Mouse (Mus musculus) ES-E14 (cell line): ENCODE measurements around the gene Rad51b. TPM values are rescaled to one million over a fixed set of nuclear protein-coding genes. Genes with fewer than 3 reads are reported as not detected.

Experiments used
- DNase-seq: peaks from one replicate; pipeline ENCODE4 v3.0.0-alpha.2; 2013; ENCODE audit warnings: low read depth, low spot score
- H3K27ac ChIP-seq: 2 replicates; pipeline ENCODE4 v1.5.1; 2012; ENCODE audit warnings: low read depth, mild to moderate bottlenecking, low read length, moderate library complexity, mixed read lengths; ENCODE audit not compliant: poor library complexity, insufficient read depth, severe bottlenecking
- H3K36me3 ChIP-seq: 2 replicates; pipeline ENCODE4 v1.6.1; 2012; ENCODE audit warnings: mild to moderate bottlenecking, low read length, moderate library complexity, mixed read lengths; ENCODE audit not compliant: control insufficient read depth, poor library complexity, insufficient read depth, severe bottlenecking
- H3K4me1 ChIP-seq, 2 experiments: fragments of 150-350 bp in 1 of 2; sonication (generic) in 1 of 2; 2 replicates each; pipeline ENCODE4 v1.6.1; 2012; ENCODE audit warnings: low read length in 2 of 2, mild to moderate bottlenecking in 1 of 2, mixed read lengths in 1 of 2; ENCODE audit not compliant: control insufficient read depth in 2 of 2, insufficient read depth in 2 of 2, poor library complexity in 1 of 2
- H3K4me3 ChIP-seq, 2 experiments: fragments of 150-350 bp in 1 of 2; sonication (generic) in 1 of 2; 2 replicates each; pipeline ENCODE4 v1.5.1; 2012; ENCODE audit warnings: low read length in 2 of 2, low read depth in 1 of 2, mild to moderate bottlenecking in 1 of 2, mixed read lengths in 1 of 2; ENCODE audit not compliant: insufficient read depth in 1 of 2, poor library complexity in 1 of 2, severe bottlenecking in 1 of 2
- H3K9ac ChIP-seq: 2 replicates; pipeline ENCODE4 v1.6.1; 2012; ENCODE audit warnings: low read depth, mild to moderate bottlenecking, low read length, mixed read lengths; ENCODE audit not compliant: poor library complexity, insufficient read depth, severe bottlenecking
- H3K9me3 ChIP-seq: fragments of 150-350 bp; sonication (generic); 2 replicates; pipeline ENCODE4 v1.6.1; 2012; ENCODE audit warnings: low read depth, mild to moderate bottlenecking, low read length; ENCODE audit not compliant: control insufficient read depth, insufficient read depth
- CHD2 ChIP-seq: IDR thresholded peaks from 2 replicates; pipeline ENCODE4 v1.6.1; 2014; ENCODE audit warnings: mild to moderate bottlenecking, low read depth, low read length, inconsistent platforms
- HCFC1 ChIP-seq: IDR thresholded peaks from 2 replicates; pipeline ENCODE4 v1.6.1; 2012; ENCODE audit warnings: low read length, inconsistent platforms, borderline replicate concordance; ENCODE audit not compliant: insufficient read depth
- MAFK ChIP-seq: IDR thresholded peaks from 2 replicates; pipeline ENCODE4 v1.6.1; 2014; ENCODE audit warnings: mild to moderate bottlenecking, low read depth, low read length, inconsistent platforms; ENCODE audit not compliant: insufficient read depth
- ZC3H11A ChIP-seq: IDR thresholded peaks from 2 replicates; pipeline ENCODE4 v1.6.1; 2012; ENCODE audit warnings: low read depth, mild to moderate bottlenecking, inconsistent platforms, low read length, borderline replicate concordance
- ZNF384 ChIP-seq: IDR thresholded peaks from 2 replicates; pipeline ENCODE4 v1.6.1; 2012; ENCODE audit warnings: low read depth, low read length, inconsistent platforms
- in situ Hi-C, 2 experiments: fragments of 600-800 bp; cut with MboI; formaldehyde crosslinking; loops; one replicate each; pipeline ENCODE4 v1.15.1; 2025; ENCODE audit warnings: low sequenced_read_pairs in 2 of 2, inconsistent platforms in 1 of 2; ENCODE audit not compliant: unreplicated experiment in 2 of 2
- total RNA-seq: library from RNA; depleted of rRNA; stranded (reverse); fragments of 300-350 nt; gene quantifications from 2 replicates; pipeline ENCODE4 v1.2.3, GENCODE M21; 2012

The Rad51b gene
- total RNA-seq, 1 experiment: 6.7 TPM

GRCm38 (mm10) chr12:79729926-79730506 is 432.9 kb downstream of the Rad51b start:
- no peaks in the 10 kb centered on the region for H3K9me3 ChIP-seq
- H3K27ac ChIP-seq: no peak overlapping the region
- H3K36me3 ChIP-seq: no peaks in the 10 kb centered on the region
- no peak for TF ChIP-seq HCFC1
- TF ChIP-seq CHD2: no peak
- TF ChIP-seq ZC3H11A: no peak
- no peak for TF ChIP-seq ZNF384
- no peak for TF ChIP-seq MAFK
- in situ Hi-C loops: no loop called here
- no peaks in the 10 kb centered on the region for H3K4me1 ChIP-seq
- no peak overlapping the region for H3K9ac ChIP-seq
- no peak overlapping the region for H3K4me3 ChIP-seq
- no peak for DNase-seq

GRCm38 (mm10) chr12:79731905-79732304 is 434.8 kb downstream of the Rad51b start:
- Histone ChIP-seq H3K4me3 (no peak overlapping the region), H3K9me3 (no peaks in the 10 kb centered on the region), H3K9ac (no peak overlapping the region), H3K36me3 (no peaks in the 10 kb centered on the region), H3K27ac (no peak overlapping the region), H3K4me1 (no peaks in the 10 kb centered on the region)
- TF ChIP-seq ZC3H11A (no peak), MAFK (no peak), CHD2 (no peak), HCFC1 (no peak), ZNF384 (no peak)
- no peak for DNase-seq
- in situ Hi-C loops: no loop called here

GRCm38 (mm10) chr12:79732355-79733115 is 435.5 kb downstream of the Rad51b start:
- DNase-seq: no peak

GRCm38 (mm10) chr12:79735341-79735785 is 438.3 kb downstream of the Rad51b start:
- in situ Hi-C loops: no loop called here
- H3K9ac ChIP-seq: no peak overlapping the region
- no peaks in the 10 kb centered on the region for H3K9me3 ChIP-seq
- no peak for DNase-seq
- no peaks in the 10 kb centered on the region for H3K4me1 ChIP-seq
- H3K27ac ChIP-seq: no peak overlapping the region
- no peak overlapping the region for H3K4me3 ChIP-seq
- no peak for TF ChIP-seq ZC3H11A
- no peak for TF ChIP-seq ZNF384
- TF ChIP-seq HCFC1: no peak
- TF ChIP-seq CHD2: no peak
- TF ChIP-seq MAFK: no peak
- no peaks in the 10 kb centered on the region for H3K36me3 ChIP-seq

More at GRCm38 (mm10) chr12:79732355-79733115, 435.5 kb downstream of the Rad51b start:
- no peak for TF ChIP-seq ZNF384
- no peak for TF ChIP-seq HCFC1
- TF ChIP-seq CHD2: no peak
- no peak for TF ChIP-seq MAFK
- TF ChIP-seq ZC3H11A: no peak
- H3K4me3 ChIP-seq: no peak overlapping the region
- no peaks in the 10 kb centered on the region for H3K36me3 ChIP-seq
- H3K27ac ChIP-seq: no peak overlapping the region
- H3K4me1 ChIP-seq: no peaks in the 10 kb centered on the region
- no peaks in the 10 kb centered on the region for H3K9me3 ChIP-seq
- H3K9ac ChIP-seq: no peak overlapping the region
- in situ Hi-C loops: no loop called here
